17 mouse cellular contexts compared by ENCODE assay signal in the genomic region with DNA sequence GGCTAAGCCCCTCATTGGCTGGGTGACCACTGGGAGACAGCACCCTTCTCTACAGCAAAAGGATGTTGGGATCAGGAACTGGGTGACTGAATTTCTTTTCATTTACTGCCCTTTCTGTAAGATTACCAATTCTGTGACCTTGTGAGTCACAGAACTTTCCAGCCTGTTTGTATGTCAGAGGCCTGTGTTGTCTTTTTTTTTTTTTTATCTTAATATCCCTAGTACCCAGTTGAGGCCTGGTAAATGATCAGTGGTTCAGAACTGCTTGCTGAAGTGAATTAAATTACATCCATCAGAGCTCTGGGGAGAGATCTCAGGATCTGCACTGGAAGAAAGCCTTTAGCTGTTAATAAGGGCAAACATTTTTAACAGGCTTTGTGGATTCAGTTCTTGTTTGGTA.
"Had no signal": no experiment of that assay in that cellular context is flagged by ENCODE, and none has a peak within 500 bp of the region (broad histone marks: within the 10 kb centered on the region; RNA-seq: fewer than 3 reads in every experiment).

No protein-coding gene starts in this region.

- H3K4me3 ChIP-seq: lung, embryonic 15.5 days; megakaryocyte, embryonic 14.5 days; midbrain, embryonic 13.5 days; midbrain, embryonic 15.5 days; neural tube, embryonic 12.5 days; stomach, embryonic 15.5 days had no signal

- ATAC-seq: liver, postnatal 0 days; lung, postnatal 0 days; midbrain, embryonic 13.5 days; midbrain, embryonic 15.5 days had no signal

- DNase-seq: liver, postnatal 0 days; lung, adult 2 months; lung, postnatal 14 days; lung, postnatal 36 days; right cerebral cortex, postnatal 14 days; thymus, adult 18-20 months; thymus, postnatal 14 days; thymus, postnatal 36 days had no signal

- H3K4me2 ChIP-seq: lung, embryonic 15.5 days; midbrain, embryonic 11.5 days; midbrain, embryonic 13.5 days; midbrain, embryonic 15.5 days; neural tube, embryonic 12.5 days; stomach, embryonic 15.5 days had no signal

- H3K9ac ChIP-seq: liver, postnatal 0 days; lung, embryonic 15.5 days; midbrain, embryonic 13.5 days; midbrain, embryonic 15.5 days; neural tube, embryonic 12.5 days; stomach, embryonic 15.5 days had no signal

- H3K27ac ChIP-seq: lung, embryonic 15.5 days; macrophage; midbrain, embryonic 13.5 days; midbrain, embryonic 15.5 days; neural tube, embryonic 12.5 days; stomach, embryonic 15.5 days had no signal

- H3K36me3 ChIP-seq: lung, embryonic 15.5 days; midbrain, embryonic 13.5 days; midbrain, embryonic 15.5 days; neural tube, embryonic 12.5 days; stomach, embryonic 15.5 days had no signal

- H3K27me3 ChIP-seq: lung, embryonic 15.5 days; midbrain, embryonic 13.5 days; midbrain, embryonic 15.5 days; neural tube, embryonic 12.5 days; stomach, embryonic 15.5 days had no signal

- H3K9me3 ChIP-seq: lung, embryonic 15.5 days; megakaryocyte, embryonic 14.5 days; midbrain, embryonic 13.5 days; midbrain, embryonic 15.5 days; neural tube, embryonic 12.5 days; stomach, embryonic 15.5 days had no signal

- H3K4me1 ChIP-seq: lung, embryonic 15.5 days; megakaryocyte, embryonic 14.5 days; midbrain, embryonic 13.5 days; midbrain, embryonic 15.5 days; neural tube, embryonic 12.5 days had no signal
